Mouse (Mus musculus) liver, embryonic 11.5 days (tissue): ENCODE measurements around the gene Soat2. TPM values are rescaled to one million over a fixed set of nuclear protein-coding genes. Genes with fewer than 3 reads are reported as not detected.

Experiments used
- ATAC-seq: fragments of 200-750 bp; cut with Nextera tagmentation; replicated peaks from 2 replicates; pipeline ENCODE4 v1.8.0; 2017; ENCODE audit warnings: moderate number of reproducible peaks, mild to moderate bottlenecking, moderate TSS enrichment, moderate library complexity; ENCODE audit not compliant: low FRiP score
- DNase-seq: peaks from one replicate; pipeline ENCODE4 v3.0.0-alpha.2; 2017; ENCODE audit warnings: low spot score
- H3K27ac ChIP-seq: fragments of 300-500 bp; sonication (generic); 2 replicates; pipeline ENCODE4 v1.5.1; 2014; ENCODE audit warnings: mild to moderate bottlenecking, low read depth, low read length, control low read depth
- H3K27me3 ChIP-seq: fragments of 300-500 bp; sonication (generic); replicated peaks from 2 replicates; pipeline ENCODE4 v1.6.1; 2014; ENCODE audit warnings: low read length, mixed read lengths; ENCODE audit not compliant: control insufficient read depth, insufficient read depth
- H3K36me3 ChIP-seq: fragments of 300-500 bp; sonication (generic); 2 replicates; pipeline ENCODE4 v1.6.1; 2014; ENCODE audit warnings: mild to moderate bottlenecking, low read length, moderate library complexity, mixed read lengths; ENCODE audit not compliant: control insufficient read depth, insufficient read depth
- H3K4me1 ChIP-seq: fragments of 300-500 bp; sonication (generic); replicated peaks from 2 replicates; pipeline ENCODE4 v1.6.1; 2014; ENCODE audit warnings: low read length, mixed read lengths; ENCODE audit not compliant: control insufficient read depth, insufficient read depth
- H3K4me2 ChIP-seq: fragments of 300-500 bp; sonication (generic); 2 replicates; pipeline ENCODE4 v1.6.1; 2014; ENCODE audit warnings: mild to moderate bottlenecking, control low read depth, moderate library complexity
- H3K4me3 ChIP-seq: fragments of 300-500 bp; sonication (generic); 2 replicates; pipeline ENCODE4 v1.5.1; 2014; ENCODE audit warnings: low read depth, low read length, control low read depth
- H3K9ac ChIP-seq: fragments of 300-500 bp; sonication (generic); 2 replicates; pipeline ENCODE4 v1.6.1; 2014; ENCODE audit warnings: low read depth, low read length, control low read depth
- H3K9me3 ChIP-seq: fragments of 300-500 bp; sonication (generic); 2 replicates; pipeline ENCODE4 v1.6.1; 2016; ENCODE audit warnings: low read length, inconsistent platforms, mixed read lengths; ENCODE audit not compliant: control insufficient read depth
- WGBS: fragments of 180-500 bp; shearing (Covaris S2); extraction: QIAGEN DNeasy Blood & Tissue Kit; methylation state at CpG from one replicate; pipeline ENCODE4 v1.1.7; 2014; 5-methylcytosine and 5-hydroxymethylcytosine counted together
- polyA plus RNA-seq: library from polyadenylated mRNA; unstranded; fragments of >200 nt; fragmentation: Nextera tagmentation; extraction: Ambion mirVana; gene quantifications from 2 replicates; pipeline ENCODE4 v1.2.1, GENCODE M21; 2014

Soat2 gene
- polyA plus RNA-seq, 1 experiment from 2014 or later, result 36.2 TPM

DNA sequence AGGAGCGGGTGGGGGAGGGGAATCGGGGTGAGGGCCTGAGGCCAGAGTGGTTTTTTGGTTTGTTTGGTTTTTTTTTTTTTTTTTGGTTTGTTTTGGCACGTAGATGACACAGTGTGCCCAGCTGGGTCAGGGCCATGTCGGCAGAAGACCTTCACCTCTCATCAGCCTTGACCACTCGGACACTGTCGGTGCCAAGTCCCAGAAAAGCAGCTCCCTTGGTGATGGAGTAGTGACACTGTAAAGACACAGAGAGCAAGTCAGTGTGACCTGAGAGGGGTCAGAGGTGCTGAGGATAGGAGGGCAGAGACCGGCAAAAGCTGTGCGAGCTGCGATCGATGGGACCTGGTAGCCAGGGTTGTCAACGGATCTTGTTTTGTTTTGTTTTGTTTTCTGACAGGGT is 35.9 kb downstream of the Soat2 start:
- H3K9me3 ChIP-seq, result no peaks in the 10 kb centered on the region
- H3K9ac ChIP-seq, result no peak overlapping the region
- WGBS, result 67% methylated on average over 11 of the region's 11 CpGs
- H3K4me3 ChIP-seq, result no peak overlapping the region
- peaks cover 9% of the 10 kb centered on the region for H3K4me1 ChIP-seq
- no peak for ATAC-seq
- H3K27me3 ChIP-seq, result no peaks in the 10 kb centered on the region
- no peak overlapping the region for H3K4me2 ChIP-seq
- H3K36me3 ChIP-seq, result no peaks in the 10 kb centered on the region
- no peak for DNase-seq
- H3K27ac ChIP-seq, result peak overlapping the region; percentile 75

DNA sequence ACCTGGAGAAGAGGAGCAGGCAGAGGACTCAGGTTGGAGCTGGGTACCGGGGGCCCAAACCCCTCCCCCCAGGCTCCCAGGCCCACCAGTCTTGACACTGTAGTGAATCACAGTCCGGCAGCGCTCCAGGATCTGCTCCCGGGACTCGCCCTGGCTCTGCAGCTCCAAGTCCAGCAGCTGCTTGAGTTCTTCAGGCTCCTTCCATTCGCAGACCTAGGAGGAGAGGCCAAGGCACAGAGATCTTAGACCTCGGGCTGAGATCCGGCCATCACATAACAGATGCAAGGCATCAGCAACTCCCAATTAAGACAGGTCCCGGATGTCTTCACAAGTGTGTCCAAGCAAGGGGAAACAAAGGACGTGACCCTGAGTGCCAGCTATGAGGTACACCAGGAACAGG is 37.8 kb downstream of the Soat2 start:
- Histone ChIP-seq H3K4me1 (peaks cover 13% of the 10 kb centered on the region), H3K4me3 (no peak overlapping the region), H3K9ac (no peak overlapping the region), H3K27ac (no peak overlapping the region), H3K36me3 (no peaks in the 10 kb centered on the region), H3K27me3 (no peaks in the 10 kb centered on the region), H3K4me2 (no peak overlapping the region), H3K9me3 (no peaks in the 10 kb centered on the region)
- WGBS, result 84% methylated on average over 10 of the region's 10 CpGs
- DNase-seq (no peak), ATAC-seq (no peak)

DNA sequence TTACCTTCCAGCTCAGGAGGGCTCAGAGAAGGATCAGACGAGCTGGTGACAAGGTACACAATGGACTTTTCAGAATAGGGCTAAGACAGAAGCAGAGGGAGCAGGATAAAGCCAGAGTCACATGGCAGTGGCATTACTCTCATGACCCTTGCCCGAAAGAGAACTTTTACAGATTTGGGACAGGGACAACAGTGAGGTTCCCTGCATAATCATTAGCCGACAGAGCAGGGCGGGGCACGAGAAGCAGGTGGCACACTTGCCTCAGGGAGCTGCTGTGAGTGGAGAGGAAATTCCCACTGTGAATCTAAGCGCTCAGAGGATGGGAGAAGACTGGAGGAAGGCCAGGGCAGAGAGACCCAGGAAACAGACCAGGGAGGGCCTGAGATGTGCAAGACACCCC is 38.6 kb downstream of the Soat2 start:
- Histone ChIP-seq H3K4me1 (peaks cover 13% of the 10 kb centered on the region), H3K4me3 (no peak overlapping the region), H3K27ac (no peak overlapping the region), H3K9me3 (no peaks in the 10 kb centered on the region), H3K9ac (no peak overlapping the region), H3K4me2 (no peak overlapping the region), H3K27me3 (no peaks in the 10 kb centered on the region), H3K36me3 (no peaks in the 10 kb centered on the region)
- WGBS, result 63% methylated on average over 6 of the region's 6 CpGs
- no peak for DNase-seq
- ATAC-seq, result no peak

DNA sequence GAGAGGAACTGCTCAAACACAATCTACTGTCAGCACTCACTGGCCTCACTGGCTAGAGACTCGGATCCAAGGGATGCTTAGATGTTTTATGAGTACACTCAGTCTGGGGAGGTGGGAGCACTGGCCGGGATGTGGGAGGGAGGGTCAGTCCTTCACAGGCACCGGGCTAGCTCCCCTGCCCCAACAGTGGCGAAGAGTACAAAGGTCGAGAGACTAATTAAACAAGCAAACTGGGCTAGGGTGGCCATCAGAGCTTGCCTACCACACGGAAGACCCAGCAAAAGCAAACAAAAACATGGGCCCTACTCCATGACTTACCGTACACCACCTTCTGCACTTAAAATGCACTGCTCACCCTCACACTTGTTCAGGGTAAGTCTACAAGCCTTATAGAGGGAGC is 41.4 kb downstream of the Soat2 start:
- no peaks in the 10 kb centered on the region for H3K36me3 ChIP-seq
- no peaks in the 10 kb centered on the region for H3K27me3 ChIP-seq
- WGBS, result 58% methylated on average over 7 of the region's 7 CpGs
- no peak overlapping the region for H3K4me3 ChIP-seq
- H3K4me2 ChIP-seq, result peak overlapping the region; percentile 8; the same call in 1 of the 2 replicates
- H3K9ac ChIP-seq, result no peak overlapping the region
- DNase-seq (no peak), ATAC-seq (peak; percentile 56; the same call in 1 of the 2 replicates)
- H3K4me1 ChIP-seq, result peaks cover 13% of the 10 kb centered on the region
- peak overlapping the region; percentile 66 for H3K27ac ChIP-seq
- H3K9me3 ChIP-seq, result no peaks in the 10 kb centered on the region

DNA sequence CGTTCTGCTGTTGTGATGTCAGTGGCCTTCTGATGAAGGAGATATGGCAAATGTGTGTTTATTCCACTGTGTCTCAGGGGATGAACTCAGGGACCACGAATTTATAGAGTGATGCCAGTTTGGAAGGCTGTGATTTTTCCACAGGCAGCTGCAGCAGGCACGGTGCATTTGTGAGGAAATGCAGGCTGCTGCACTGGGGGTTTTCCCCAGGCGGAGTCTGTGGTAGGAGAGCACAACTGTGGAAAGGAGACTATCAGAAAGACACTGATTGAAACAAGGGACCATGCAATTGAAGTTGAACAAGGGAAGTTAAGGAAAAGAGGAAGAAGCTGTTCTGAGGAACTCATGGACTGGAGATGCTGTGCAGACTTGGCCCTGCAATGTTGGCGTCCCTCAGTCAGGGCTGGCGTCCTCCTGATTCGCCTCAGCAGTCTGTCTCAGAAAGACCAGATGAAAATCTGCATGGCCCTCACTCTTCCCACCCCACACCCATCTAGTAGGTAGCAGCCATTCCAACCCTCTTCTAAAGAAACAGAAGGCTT is 42.0 kb downstream of the Soat2 start:
- no peaks in the 10 kb centered on the region for H3K27me3 ChIP-seq
- H3K4me2 ChIP-seq, result peak overlapping the region; percentile 21
- peaks cover 10% of the 10 kb centered on the region for H3K4me1 ChIP-seq
- ATAC-seq (no peak), DNase-seq (no peak)
- H3K36me3 ChIP-seq, result no peaks in the 10 kb centered on the region
- no peak overlapping the region for H3K4me3 ChIP-seq
- peak overlapping the region; percentile 66 for H3K27ac ChIP-seq
- 35% methylated on average over 7 of the region's 7 CpGs for WGBS
- H3K9me3 ChIP-seq, result no peaks in the 10 kb centered on the region
- H3K9ac ChIP-seq, result no peak overlapping the region

DNA sequence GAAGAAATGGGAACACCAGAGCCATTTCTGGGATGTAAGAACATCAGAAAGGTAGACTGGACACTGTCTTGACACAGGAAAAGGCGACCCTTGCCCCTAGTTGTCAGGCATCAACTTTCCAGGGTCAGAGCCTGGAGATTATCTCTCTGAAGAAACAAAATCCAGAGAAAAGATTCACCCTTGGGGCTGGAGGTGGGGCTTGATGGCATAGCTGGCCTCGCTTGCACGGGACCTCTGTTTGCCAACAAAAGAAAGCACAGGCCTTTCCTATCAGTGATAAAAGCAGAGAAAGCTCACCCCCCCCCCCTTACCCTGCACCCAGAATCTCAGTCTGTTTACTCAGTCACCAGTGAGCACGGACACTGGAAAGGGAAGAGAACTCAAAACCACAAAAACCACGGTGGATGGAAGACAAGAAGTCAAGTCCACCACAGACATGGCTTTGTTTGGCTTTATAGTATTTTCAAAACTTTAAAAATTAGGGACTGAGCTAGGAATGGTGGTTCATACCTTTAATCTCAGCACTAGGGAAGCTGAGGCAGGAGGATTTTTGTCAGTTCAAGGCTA is 42.6 kb downstream of the Soat2 start:
- WGBS, result 22% methylated on average over 5 of the region's 5 CpGs
- Histone ChIP-seq H3K9me3 (no peaks in the 10 kb centered on the region), H3K27ac (peak overlapping the region; percentile 66), H3K4me3 (no peak overlapping the region), H3K4me1 (peaks cover 10% of the 10 kb centered on the region), H3K27me3 (no peaks in the 10 kb centered on the region), H3K9ac (no peak overlapping the region), H3K36me3 (no peaks in the 10 kb centered on the region), H3K4me2 (peak overlapping the region; percentile 21; the same call in 1 of the 2 replicates)
- ATAC-seq, result no peak
- no peak for DNase-seq

DNA sequence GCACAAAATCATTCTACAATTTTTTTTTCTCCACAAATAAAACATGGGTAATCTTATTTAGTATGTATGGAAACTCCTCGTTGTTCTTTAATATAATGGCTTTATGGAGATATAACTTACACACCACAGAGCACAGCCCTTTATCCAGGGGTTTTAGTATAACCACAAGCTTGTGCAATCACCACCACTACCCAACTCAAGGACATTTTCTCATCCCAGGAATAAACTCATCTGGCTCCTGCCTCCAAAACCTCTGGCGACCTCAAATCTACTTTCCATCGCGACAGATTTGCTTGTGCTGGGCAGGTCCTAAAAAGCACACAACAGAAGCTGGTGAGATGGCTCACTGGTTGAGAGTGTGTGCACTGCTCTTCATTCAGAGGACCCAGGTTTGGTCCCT is 43.3 kb downstream of the Soat2 start:
- Histone ChIP-seq H3K36me3 (no peaks in the 10 kb centered on the region), H3K9me3 (no peaks in the 10 kb centered on the region), H3K27ac (no peak overlapping the region), H3K4me3 (no peak overlapping the region), H3K4me1 (peaks cover 5% of the 10 kb centered on the region), H3K4me2 (no peak overlapping the region), H3K9ac (no peak overlapping the region), H3K27me3 (no peaks in the 10 kb centered on the region)
- no peak for ATAC-seq
- DNase-seq, result no peak
- 64% methylated on average over 4 of the region's 4 CpGs for WGBS

DNA sequence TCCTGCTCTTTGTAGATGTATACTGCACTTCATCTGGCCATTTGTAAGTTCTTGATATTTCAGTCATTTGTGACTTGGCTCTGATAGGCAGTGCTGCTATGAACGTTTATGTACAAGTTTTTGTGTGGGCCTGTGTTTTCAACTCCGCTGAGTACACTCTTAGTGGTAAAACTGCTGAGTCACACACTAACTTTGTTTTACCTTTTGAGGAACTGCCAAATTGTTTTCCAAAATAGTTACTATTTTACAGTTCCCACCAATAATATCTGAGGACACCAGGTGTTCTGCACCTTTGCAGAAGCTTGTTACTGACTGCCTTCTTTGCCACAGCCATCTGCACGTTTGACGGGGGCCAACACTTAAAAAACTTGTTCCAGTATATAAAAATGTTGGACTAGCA is 44.1 kb downstream of the Soat2 start:
- Histone ChIP-seq H3K4me1 (peaks cover 6% of the 10 kb centered on the region), H3K27ac (peak overlapping the region; percentile 34; the same call in 1 of the 2 replicates), H3K36me3 (no peaks in the 10 kb centered on the region), H3K9ac (no peak overlapping the region), H3K9me3 (no peaks in the 10 kb centered on the region), H3K4me2 (no peak overlapping the region), H3K4me3 (no peak overlapping the region), H3K27me3 (no peaks in the 10 kb centered on the region)
- no peak for DNase-seq
- no peak for ATAC-seq
- 65% methylated on average over 4 of the region's 4 CpGs for WGBS

DNA sequence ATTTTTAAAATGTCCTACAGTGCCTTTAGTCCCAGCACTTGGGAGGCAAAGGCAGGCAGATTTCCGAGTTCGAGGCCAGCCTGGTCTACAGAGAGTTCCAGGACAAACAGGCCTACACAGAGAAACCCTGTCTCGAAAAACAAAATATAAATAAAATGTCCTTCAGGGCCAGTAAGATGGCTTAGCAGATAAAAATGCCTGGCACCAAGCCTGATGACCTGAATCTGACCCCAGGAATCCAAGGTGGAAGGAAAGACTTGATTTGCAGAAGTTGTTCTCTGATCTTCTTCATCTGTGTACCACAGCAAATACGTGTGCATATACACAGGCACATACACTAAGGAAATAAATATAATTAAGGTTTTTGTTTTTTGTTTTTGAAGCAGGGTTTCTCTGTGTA is 45.0 kb downstream of the Soat2 start:
- ATAC-seq, result no peak
- 74% methylated on average over 4 of the region's 4 CpGs for WGBS
- no peak overlapping the region for H3K4me2 ChIP-seq

More for the DNA sequence above, 45.0 kb downstream of the Soat2 start:
- Histone ChIP-seq H3K9me3 (no peaks in the 10 kb centered on the region), H3K9ac (no peak overlapping the region), H3K4me1 (peaks cover 6% of the 10 kb centered on the region), H3K4me3 (no peak overlapping the region), H3K36me3 (no peaks in the 10 kb centered on the region), H3K27me3 (no peaks in the 10 kb centered on the region), H3K27ac (no peak overlapping the region)
- DNase-seq, result no peak
